Mouse (Mus musculus) CH12.LX (cell line): ENCODE measurements around the gene Cd200r3.

ENCODE experiments used
- CHD2 ChIP-seq: IDR thresholded peaks from 2 replicates; pipeline ENCODE4 v1.6.1; 2011; ENCODE audit warnings: low read length, improper control_type of control experiment
- CTCF ChIP-seq, 2 experiments: IDR thresholded peaks in 1 of 2; conservative IDR thresholded peaks in 1 of 2; 2 replicates each; pipeline ENCODE4 v1.5.1; 2011 to 2012; ENCODE audit warnings: low read depth in 2 of 2, low read length in 2 of 2, improper control_type of control experiment in 1 of 2, inconsistent platforms in 1 of 2, mild to moderate bottlenecking in 1 of 2, moderate library complexity in 1 of 2
- MEF2A ChIP-seq: IDR thresholded peaks from 2 replicates; pipeline ENCODE4 v1.6.1; 2014; ENCODE audit warnings: low read depth, mild to moderate bottlenecking, inconsistent platforms, low read length, improper control_type of control experiment, borderline replicate concordance
- MYC ChIP-seq: IDR thresholded peaks from 2 replicates; pipeline ENCODE4 v1.6.1; 2011; ENCODE audit warnings: low read depth, mild to moderate bottlenecking, improper control_type of control experiment, low read length
- NELFE ChIP-seq: IDR thresholded peaks from 2 replicates; pipeline ENCODE4 v1.6.1; 2011; ENCODE audit warnings: low read depth, low read length, improper control_type of control experiment
- NRF1 ChIP-seq: IDR thresholded peaks from 2 replicates; pipeline ENCODE4 v1.6.1; 2014; ENCODE audit warnings: low read depth, mild to moderate bottlenecking, inconsistent platforms, low read length, improper control_type of control experiment, moderate library complexity
- POLR2A ChIP-seq: IDR thresholded peaks from 2 replicates; pipeline ENCODE4 v1.6.1; 2011; ENCODE audit warnings: low read depth, mild to moderate bottlenecking, improper control_type of control experiment, low read length
- RAD21 ChIP-seq: IDR thresholded peaks from 2 replicates; pipeline ENCODE4 v1.6.1; 2011; ENCODE audit warnings: low read depth, mild to moderate bottlenecking, low read length, improper control_type of control experiment, moderate library complexity
- RCOR1 ChIP-seq: conservative IDR thresholded peaks from 2 replicates; pipeline ENCODE4 v1.6.1; 2012; ENCODE audit warnings: low read depth, mild to moderate bottlenecking, inconsistent platforms, low read length, improper control_type of control experiment
- ZC3H11A ChIP-seq: IDR thresholded peaks from 2 replicates; pipeline ENCODE4 v1.6.1; 2012; ENCODE audit warnings: low read depth, mild to moderate bottlenecking, inconsistent platforms, low read length, improper control_type of control experiment

DNA sequence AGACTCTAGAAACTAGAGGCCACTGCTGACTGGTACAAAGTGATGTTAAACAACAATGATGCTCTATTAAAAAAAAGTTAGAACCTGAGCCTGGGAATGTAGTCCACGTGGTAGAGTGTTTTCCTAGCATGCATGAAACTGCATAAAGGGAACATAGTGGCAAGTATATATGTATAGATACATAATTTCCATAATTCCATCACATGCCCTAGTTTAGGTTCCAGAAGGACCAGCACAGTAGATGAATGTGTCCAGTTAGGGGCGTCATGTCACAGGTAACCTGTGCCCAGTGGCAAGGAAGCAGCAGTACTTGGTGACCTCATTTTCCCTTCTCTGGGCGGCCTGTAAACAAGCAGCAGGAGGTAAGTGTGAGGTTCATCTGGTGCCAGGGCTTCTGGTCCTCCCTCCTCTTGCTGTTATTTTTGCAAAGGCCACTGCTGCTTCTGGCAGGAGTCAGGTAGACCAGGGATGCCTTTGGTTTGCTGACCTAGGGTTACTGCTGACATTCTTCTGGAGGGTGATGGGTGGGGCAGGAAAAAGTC lies 35.9 kb downstream of the Cd200r3 start:
- TF ChIP-seq ZC3H11A (no peak), CHD2 (no peak), POLR2A (no peak), RCOR1 (no peak), CTCF (conservative IDR thresholded peaks at IDR 0.05 in 1 of 2, IDR thresholded peaks at IDR 0.05 in 1 of 2; ENCODE audit: low read depth in 2 of 2, low read length in 2 of 2) (0 out of 4 replicates have a peak, but pooled peaks of 1 of the 2 experiments have one; percentile 5), NELFE (no peak), RAD21 (peak; percentile 16), MEF2A (0 out of 2 replicates have a peak, but pooled peaks have one; percentile 44), MYC (0 out of 2 replicates have a peak, but pooled peaks have one; percentile 43), NRF1 (no peak)
